Mouse (Mus musculus) left cerebral cortex, postnatal 36 days (tissue): ENCODE results near the gene Olfr47. TPM values are rescaled to one million over a fixed set of nuclear protein-coding genes. Genes with fewer than 3 reads are reported as not detected.
"Not testable (repeated sequence)": the region's sequence is repeated elsewhere in the genome, so short reads cannot be mapped to it uniquely, and the experiment has no call there.

Experiments
- DNase-seq, 2 experiments: peaks; one replicate each; pipeline ENCODE4 v3.0.0; 2021 to 2022; ENCODE audit warnings: low spot score in 2 of 2, mixed read lengths in 1 of 2
- intact Hi-C: fragments of 180-260 bp; cut with DNase I; formaldehyde crosslinking; loops from one replicate; pipeline ENCODE4 v1.15.1; 2025
- total RNA-seq, 2 experiments: library from RNA; stranded (reverse); gene quantifications; 2 replicates each; pipeline ENCODE4 v1.2.3; 2021

The Olfr47 gene
- not detected for total RNA-seq

DNA sequence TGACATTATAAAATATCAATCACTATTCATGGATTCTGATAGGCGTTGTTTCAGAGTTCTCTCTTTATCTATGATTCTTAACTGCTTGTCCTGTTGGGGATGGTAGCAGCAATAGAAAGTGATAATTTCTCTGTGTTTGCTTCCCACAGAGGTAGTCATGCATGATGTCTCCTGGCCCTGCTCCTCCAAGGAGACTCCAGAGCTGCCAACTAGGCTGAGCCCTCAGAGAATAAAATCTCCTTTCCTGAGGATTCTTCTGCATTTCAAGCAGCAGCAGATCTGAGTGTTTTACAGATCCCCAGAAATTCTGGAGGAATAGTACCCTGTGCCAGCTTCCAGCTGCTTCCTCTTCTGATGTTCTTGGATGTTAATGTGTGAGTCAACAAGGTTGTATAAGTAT is at the start of gene Olfr47:
TSS of gene Olfr47 (plus strand) at position 275 of the 400 bp plus-strand sequence.
- DNase-seq, intact Hi-C loops: not testable (repeated sequence)

DNA sequence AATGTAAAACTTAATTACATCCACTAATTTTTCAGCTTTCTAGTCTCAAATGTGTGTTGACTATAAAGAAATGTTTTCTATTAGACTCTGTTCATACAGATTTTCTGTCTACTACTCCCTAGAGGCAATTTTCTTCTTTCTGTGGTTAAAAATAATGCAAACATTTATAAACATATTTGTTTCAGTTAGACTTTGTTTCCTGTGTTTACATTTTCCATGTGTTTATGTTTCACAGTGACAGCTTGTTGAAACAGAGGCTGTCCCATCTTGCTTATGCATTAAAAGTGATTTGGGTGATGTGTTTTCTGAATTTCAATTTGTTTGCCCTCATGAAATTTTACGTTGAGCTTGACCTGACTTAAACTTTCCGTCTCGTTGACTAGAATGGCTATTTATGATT is 40.3 kb upstream of the Olfr47 start:
- intact Hi-C loops, result no loop called here
- DNase-seq, result no peak

DNA sequence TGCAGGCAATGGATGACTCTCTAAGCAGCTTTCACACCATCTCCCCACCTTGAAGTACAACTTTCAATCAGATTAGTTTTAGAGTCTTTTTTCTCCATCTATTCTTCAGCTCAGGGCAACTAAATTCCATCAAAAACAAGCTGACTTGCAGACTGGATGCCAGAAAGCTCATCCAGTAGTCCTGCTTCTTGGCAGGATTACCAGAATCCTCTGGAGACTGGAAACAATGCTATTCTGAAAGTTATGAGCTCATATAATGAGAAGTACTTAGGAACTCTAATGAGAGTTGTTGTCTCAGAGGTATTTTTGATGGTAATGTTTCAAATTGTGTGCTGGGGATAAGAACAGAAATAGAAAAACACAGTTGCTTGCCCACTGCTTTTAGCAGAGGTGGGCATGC is 34.5 kb upstream of the Olfr47 start, which contains the start of gene Olfr435:
TSS of gene Olfr435 (plus strand) at position 366 of the 400 bp plus-strand sequence.
- no peak for DNase-seq
- intact Hi-C loops, result no loop called here

- intact Hi-C loops, result no loop called here
Measured at GRCm38 (mm10) chr6:43198094-43198493, 33.2 kb upstream of the Olfr47 start.

DNA sequence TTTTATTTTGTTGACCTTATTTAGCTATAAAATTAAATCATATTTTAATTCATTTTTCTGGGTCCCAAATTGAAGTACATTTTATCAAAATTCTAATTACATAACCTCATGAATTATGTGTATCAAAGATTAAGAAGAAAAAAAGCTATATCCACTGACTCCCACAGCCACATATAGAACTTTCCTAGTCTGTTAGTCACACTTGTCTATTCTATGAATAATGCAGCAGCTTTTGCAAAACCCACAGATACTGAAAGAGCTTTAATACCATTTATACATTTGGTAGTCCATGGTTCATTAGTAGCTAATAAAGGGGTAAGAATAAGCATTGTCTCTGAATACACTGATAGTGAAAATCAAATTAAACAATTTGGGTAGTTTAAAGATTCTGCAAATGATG is 28.5 kb upstream of the Olfr47 start:
- intact Hi-C loops, result no loop called here
- DNase-seq, result no peak

More at GRCm38 (mm10) chr6:43198094-43198493, 33.2 kb upstream of the Olfr47 start:
- no peak for DNase-seq

GRCm38 (mm10) chr6:43205355-43205754 is 26.0 kb upstream of the Olfr47 start:
- intact Hi-C loops, result no loop called here
- DNase-seq, result no peak

DNA sequence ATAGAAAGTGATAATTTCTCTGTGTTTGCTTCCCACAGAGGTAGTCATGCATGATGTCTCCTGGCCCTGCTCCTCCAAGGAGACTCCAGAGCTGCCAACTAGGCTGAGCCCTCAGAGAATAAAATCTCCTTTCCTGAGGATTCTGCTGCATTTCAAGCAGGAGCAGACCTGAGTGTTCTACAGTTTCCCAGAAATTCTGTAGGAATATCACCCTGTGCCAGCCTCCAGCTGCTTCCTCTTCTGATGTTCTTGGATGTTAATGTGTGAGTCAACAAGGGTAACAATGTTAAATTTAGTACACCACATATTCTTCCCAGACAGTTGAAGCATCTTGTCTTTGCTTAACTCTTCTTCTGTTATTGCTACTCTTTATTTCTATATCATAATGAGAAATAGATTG is 18.5 kb upstream of the Olfr47 start, which contains the start of gene Olfr434:
TSS of gene Olfr434 (plus strand) at position 149 of the 400 bp plus-strand sequence.
- DNase-seq, result peak; percentile 29 to 35
- intact Hi-C loops, result not testable (repeated sequence)

GRCm38 (mm10) chr6:43242061-43242460 is 10.7 kb downstream of the Olfr47 start:
- intact Hi-C loops, result no loop called here
- no peak for DNase-seq

- intact Hi-C loops, result no loop called here
- DNase-seq, result no peak
Measured at GRCm38 (mm10) chr6:43247396-43247795, 16.1 kb downstream of the Olfr47 start.

GRCm38 (mm10) chr6:43252994-43253393 is 21.7 kb downstream of the Olfr47 start:
- intact Hi-C loops, result loop anchor here (5.0 to 10.0 kb wide), 2 partner anchors 44 to 82 kb away; no protein-coding TSS in a partner anchor
- DNase-seq, result no peak

DNA sequence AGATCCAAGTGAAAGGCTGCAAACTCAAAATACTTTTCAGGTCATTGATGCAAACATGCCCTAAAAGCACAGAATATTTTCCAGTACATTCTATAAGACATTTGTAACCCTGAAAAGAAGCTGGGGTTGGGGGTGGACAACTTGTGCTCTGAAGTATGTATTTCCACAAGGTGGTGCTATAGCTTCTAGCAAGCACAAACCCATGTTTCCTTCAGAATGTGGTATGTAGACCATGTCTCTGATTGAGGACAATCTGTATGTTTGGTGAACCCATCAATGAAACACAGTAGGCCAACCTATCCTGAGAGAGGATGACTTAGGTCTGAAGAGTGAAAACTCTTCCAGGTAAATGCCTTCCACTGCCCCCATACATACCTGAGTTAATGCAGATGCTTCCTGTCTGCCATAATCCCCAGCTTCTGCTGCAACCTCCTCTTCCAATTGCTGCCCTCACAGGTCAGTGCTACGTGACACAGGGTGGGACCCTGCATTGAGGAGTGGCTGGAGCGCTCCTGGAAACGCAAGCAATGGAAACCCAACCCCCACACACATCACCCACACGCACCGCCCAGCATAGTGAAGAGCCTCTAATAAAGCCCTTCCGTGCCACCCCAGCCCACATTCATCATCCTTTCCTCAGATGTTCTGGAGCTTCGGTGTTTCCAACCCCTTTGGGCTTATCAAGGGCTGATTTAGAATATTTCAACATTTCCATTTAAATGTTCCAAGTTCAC is 23.0 kb downstream of the Olfr47 start:
- intact Hi-C loops, result loop anchor here (5.0 to 10.0 kb wide), 2 partner anchors 43 to 80 kb away; no protein-coding TSS in a partner anchor
- DNase-seq, result no peak

GRCm38 (mm10) chr6:43260756-43261155 is 29.4 kb downstream of the Olfr47 start:
- intact Hi-C loops, result no loop called here
- no peak for DNase-seq

DNA sequence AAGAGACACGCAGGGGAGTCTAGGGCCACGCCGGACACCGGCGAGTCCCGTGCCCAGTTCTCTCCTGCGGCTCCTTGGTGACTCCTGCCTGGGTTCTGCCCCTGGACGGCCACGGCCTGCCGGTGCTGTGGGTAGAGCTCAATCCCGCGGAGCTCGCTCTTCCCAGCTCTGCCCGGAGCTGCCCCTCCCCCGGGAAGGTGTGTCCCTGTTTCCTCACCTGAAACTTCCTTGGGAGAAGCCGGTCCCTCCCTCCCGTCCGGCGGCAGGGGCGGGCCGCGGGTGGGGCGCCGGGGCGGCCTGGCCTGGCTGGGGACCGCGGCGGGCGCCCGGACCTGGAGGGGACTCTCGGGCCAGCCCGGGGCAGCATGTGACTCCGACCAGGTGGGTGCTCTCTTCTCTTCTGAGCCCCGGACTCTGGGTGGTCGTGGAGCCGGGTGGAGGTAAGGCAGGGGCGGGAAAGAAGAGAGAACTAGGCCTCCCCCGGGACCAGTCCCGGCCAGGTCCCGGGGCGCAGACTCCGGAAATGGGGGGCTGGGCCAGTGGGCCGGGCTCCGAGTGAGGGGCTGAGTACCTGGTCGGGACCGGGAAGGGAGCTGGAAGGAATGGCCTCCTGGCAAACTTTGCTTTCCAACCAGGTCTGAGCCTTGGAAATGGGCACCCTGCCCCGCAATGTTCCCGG is 34.2 kb downstream of the Olfr47 start, which contains the start of gene Arhgef5:
TSS of gene Arhgef5 (plus strand) at position 220 of the 679 bp plus-strand sequence.
- no peak for DNase-seq
- intact Hi-C loops, result no loop called here

DNA sequence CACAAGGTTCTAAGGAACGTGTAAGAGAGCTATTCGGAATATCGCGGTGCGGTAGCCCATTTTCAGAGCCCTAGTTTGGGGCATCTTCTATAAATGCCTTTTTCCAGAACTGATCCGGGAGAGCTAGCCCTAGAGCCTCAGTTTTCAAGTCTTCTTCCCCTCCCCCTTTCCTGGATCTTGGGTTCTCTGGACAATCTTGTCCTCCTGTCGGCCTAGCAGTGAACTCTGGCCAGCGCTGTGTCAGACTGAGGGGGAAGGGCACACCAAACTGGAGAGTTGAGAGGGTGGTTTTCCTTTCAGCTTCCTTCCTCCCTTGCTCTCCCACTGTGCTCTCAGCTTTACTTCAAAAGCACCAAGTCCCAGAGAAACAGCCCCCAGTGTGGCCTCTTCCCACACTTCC is 35.0 kb downstream of the Olfr47 start:
- no peak for DNase-seq
- intact Hi-C loops, result no loop called here

- DNase-seq, result no peak
- intact Hi-C loops, result no loop called here
Measured at GRCm38 (mm10) chr6:43272597-43272996, 41.3 kb downstream of the Olfr47 start.

GRCm38 (mm10) chr6:43274123-43274522 is 42.8 kb downstream of the Olfr47 start:
- DNase-seq, result no peak
- intact Hi-C loops, result no loop called here

DNA sequence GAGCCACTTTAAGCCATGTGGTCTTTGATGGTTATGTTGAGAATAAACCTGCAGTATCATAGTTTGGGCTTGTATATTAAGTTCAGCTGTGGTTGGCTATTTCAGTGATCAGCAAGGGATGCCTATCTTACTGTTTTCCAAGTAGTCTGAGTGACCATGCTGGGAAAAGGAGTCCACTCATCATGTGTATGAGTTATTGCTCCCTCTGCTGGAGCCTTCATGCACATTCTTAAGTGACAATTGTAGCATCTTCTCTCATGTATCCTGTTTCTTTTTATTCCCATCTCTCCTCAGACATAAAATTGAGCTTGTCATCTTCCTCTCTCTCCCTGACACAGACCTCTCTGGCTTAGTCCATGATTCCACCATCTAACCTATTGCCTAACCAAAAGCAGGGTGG is 46.9 kb downstream of the Olfr47 start:
- no peak for DNase-seq
- intact Hi-C loops, result no loop called here

GRCm38 (mm10) chr6:43280481-43280880 is 49.2 kb downstream of the Olfr47 start:
- intact Hi-C loops, result no loop called here
- DNase-seq, result no peak
